Mouse (Mus musculus) embryonic fibroblast, embryonic 13.5 days (primary cell): ENCODE results near the gene Gm38655.

Experiments used
- CTCF ChIP-seq: IDR thresholded peaks from 2 replicates; pipeline ENCODE4 v1.5.1; 2011; ENCODE audit warnings: mild to moderate bottlenecking, control low read depth, low read length, moderate library complexity, borderline replicate concordance; ENCODE audit not compliant: insufficient read depth
- POLR2A ChIP-seq: IDR thresholded peaks from 2 replicates; pipeline ENCODE4 v1.6.1; 2011; ENCODE audit warnings: low read depth, mild to moderate bottlenecking, control low read depth, low read length, moderate library complexity

- no peak for TF ChIP-seq POLR2A
- no peak for TF ChIP-seq CTCF
Measured at GRCm38 (mm10) chr17:25130060-25130459, 45.2 kb downstream of the Gm38655 start.
